Mouse (Mus musculus): ENCODE measurements around the gene Pklr.

Pklr gene

DNA sequence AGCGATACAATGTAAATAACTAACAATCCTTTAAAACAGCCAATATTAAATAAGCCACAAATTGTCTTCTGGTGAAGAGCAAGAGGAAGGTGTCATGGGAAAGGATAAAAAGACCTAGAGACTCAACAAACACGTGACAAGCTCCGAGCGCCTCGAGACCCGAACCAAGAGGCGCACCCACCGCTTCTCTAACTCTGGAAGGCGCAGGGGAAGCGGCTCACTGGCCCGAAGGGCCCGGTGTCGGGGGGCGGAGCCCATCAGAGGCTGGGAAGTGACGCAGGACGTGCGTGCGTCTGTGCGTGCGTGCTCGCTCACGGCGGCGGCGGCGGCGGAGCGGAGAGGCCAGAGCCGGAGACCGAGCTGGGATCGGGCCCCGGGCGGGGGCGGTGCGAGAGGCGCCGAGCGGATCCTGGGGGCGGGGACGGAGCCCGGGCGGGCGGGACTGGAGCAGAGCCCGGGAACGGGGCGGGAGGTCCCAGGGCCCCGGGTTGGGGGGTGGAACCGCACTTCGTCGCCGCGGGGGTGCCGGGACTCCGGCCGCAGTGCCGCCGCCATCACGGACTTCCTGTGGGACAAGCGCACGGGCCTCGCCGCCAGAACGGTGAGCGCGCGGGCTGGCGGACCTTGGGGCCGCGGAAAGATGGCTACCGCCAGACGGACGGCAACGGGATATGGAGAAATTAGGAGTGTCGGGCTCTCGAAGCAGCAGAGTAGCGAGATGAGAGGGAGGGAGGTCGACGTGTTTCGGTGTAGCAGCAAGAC, 28.7 kb downstream of the Pklr start, which contains the start of gene Clk2:
Gene Clk2 (plus strand): TSS at position 290 of the 762 bp plus-strand sequence.
- peak; percentile 94 to 95 for DNase-seq

DNA sequence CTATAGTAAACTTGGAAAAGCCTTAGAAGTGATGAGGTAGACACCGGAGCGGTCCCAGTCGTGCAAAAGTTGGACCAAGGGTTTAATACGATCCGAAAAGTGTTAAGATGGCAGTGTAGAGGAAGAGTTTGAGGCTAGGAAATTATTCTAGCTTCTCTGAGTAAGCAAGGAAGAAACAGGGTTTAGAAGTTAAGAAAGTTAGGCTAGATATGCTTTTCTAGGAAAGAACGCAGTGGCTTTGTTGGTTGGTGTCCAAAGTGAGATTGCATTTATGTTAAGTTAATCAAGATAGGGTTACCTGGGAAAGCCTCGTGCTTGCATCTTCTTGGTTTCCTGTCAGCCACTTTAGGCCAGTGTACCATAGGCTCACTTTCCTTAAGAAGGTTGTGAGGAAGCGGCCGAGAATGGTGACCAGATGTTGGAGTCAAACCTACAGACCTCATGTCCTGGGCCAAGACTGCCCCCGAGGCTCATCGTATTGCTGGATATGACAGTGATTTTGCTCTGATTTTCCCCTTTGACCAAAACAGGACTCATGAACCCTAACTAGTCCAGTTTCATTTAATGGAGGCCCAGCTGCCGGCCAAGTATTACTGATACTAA, 29.4 kb downstream of the Pklr start:
- DNase-seq = no peak

DNA sequence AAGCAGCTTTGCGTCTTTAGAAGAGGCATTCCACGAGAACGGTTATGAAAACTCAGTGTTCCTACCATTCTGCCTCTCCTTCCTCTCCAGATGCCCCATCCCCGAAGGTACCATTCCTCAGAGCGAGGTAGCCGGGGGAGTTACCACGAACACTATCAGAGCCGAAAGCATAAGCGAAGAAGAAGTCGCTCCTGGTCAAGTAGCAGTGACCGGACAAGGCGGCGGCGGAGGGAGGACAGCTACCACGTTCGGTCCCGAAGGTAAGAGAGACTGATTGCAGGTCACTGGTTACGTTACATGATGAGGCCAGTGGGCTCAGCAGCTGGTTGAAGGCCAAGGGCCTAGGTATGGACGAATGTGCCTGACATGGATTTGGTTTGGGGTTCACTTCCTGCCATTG, 31.0 kb downstream of the Pklr start:
- no peak for DNase-seq

DNA sequence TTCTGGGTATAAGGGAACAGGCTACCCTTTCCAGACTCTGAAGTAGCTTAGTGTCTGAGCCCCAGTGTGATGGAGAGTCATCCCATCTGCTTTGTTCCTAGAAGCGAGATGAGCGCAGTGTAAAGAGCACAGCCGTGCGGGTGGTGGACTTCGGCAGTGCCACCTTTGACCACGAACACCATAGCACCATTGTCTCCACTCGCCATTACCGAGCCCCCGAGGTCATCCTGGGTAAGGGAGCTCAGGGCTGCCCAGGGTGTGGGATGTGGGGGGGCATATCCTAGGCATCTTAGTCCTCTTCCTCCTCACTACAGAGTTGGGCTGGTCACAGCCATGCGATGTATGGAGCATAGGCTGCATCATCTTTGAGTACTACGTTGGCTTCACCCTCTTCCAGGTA, 38.9 kb downstream of the Pklr start:
- no peak for DNase-seq

DNA sequence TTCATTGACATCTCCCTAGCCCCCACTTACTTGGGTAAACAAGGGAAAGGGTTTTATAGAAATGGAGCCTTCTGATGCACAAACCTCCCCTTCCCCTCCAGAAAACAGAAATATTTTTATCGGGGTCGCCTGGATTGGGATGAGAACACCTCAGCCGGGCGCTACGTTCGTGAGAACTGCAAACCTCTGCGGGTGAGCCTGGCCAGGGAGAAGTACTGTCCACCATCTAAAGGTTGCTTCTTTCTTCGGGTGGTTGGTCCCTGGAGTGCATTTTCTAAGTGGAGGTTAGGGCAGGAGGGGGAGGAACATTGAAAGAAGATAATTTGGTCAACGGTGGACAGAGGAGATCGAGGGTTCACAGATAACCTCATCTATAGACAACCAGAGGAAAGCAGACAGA, 39.6 kb downstream of the Pklr start:
- DNase-seq = no peak

DNA sequence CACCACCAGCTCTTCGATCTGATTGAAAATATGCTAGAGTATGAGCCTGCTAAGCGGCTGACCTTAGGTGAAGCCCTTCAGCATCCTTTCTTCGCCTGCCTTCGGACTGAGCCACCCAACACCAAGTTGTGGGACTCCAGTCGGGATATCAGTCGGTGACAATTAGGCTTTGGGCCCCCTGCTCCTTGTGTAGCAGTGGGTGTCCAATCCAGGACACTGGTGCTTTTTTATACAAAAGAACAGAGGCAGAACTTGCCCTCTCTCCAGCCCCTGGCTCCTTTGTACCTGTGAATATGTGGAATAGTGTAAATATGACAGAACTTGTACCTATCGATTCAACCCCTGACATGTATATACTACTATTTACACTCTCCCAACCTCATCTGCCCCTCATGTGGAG, 40.5 kb downstream of the Pklr start:
- no peak for DNase-seq

DNA sequence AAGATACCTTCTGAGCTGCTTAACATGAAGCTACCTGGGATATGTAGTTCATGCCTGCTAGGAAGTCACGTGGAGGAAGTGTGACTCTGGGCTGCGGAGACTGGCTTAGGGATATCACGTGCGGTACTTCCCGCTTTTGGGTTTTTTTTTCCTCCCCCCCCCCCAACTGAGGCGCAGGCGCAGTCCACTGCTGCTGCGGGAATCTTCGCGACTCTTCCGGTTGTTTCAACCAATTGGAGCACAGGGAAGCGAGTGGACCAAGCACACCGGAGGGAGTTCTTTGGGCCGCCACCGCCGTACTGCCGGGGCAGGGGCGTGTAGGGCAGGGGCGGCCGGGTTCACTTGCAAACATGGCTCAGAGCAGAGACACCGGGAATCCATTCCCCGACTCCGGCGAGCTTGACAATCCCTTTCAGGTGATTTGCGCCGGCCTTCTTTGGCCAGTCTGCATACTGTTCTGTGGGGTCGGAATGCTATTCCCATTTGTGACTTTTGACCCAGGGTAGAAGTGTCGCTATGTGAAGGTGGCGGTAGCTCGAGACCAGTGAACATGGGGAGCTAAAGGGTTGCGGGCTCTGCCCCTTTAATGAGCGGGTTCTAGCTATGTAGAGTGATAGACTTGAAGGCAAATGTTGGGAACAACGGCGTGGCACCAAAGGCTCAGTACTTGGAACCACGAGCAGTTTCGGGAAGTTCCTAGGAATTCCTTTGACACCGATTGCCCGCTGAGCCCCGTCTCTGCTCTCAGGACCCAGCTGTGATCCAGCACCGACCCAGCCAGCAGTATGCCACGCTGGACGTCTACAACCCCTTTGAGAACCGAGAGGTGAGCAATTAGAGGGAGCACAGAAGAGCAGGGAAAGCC, 41.5 kb downstream of the Pklr start, which contains the start of gene Scamp3:
Gene Scamp3 (plus strand): TSS at position 232 of the 865 bp plus-strand sequence.
- peak; percentile 90 to 94 for DNase-seq

DNA sequence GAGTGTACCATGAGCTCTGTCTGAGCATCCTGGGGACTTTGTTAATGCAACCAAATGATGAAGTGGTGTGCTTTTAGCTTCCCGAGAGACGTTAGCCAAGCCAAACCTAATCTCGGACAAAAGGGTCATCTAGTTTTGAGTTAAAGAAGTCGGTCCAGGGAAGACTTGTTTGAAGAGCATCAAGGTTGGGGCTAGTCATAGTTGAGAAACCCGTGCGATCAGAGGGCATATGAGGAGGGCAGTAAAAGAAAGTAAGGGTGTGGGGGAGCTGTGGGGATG, 42.1 kb downstream of the Pklr start:
- no peak for DNase-seq

DNA sequence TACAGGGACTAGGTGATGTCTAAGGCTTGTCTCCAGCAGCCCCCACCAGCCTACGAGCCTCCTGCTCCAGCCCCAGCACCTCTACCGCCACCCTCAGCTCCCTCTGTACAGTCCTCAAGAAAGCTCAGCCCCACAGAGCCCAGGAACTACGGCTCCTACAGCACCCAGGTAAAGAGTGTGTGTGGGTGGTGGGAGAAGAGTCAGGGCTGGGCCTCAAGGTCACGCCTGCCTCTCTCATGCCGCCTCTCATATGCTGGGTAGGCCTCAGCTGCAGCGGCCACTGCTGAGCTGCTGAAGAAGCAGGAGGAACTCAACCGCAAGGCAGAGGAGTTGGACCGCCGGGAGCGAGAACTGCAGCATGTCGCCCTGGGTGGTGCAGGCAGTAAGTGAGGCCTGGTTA, 43.1 kb downstream of the Pklr start:
- no peak for DNase-seq

DNA sequence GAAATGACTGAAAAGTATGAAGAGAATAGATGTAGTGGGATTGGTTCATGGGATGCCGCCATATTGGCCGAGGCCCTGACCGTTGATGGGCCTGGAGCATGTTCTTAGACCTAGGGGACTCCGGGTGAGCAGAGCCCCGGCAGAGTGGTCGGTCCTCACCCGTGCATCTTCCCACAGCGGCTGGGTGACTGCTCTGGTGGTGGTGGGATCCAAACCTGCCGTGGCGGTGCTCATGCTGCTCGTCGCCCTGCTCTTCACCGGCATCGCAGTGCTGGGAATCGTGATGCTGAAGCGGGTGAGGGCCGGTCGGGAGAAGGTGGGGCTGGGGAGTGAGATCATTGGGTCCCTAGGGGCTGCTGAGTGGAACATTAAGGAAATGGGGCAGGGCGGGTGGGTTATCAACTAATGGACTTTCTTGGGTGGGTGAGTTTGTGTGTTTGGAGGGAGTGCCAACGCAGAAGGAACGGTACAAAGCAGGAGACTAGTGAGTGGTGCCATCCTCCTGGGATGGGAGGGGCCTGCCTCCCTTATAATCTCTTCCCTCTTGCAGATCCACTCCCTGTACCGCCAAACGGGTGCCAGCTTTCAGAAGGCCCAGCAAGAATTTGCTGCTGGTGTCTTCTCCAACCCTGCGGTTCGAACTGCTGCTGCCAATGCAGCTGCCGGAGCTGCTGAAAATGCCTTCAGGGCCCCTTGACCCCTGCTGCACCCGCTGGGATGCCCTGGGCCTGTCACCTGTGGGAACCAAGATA, 46.0 kb downstream of the Pklr start:
- DNase-seq = no peak

DNA sequence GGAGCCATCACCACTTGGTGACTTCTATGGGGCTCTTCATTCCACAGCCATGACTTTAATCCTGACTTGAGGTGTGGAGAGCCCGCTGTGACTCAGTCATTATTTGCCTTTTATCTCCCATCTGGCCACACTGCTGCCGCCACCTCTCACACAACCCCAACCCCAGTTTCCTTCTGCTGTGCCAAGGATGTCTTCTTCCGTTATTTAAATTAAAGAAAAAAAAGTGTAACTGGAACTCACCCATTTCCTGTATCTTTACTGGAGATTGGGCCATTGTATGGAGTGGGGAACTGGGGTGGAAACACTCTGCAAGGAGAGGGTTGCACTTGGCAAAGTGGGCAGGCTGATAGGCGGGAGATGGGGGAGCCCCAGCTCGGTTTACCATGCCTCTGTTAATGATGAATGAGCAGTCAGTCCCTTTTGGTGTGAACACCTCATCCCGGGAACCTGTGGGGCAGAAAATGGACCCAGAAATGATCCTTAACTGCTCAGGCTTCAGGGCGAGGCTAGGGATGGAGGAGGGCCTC, 46.7 kb downstream of the Pklr start:
- DNase-seq = no peak

DNA sequence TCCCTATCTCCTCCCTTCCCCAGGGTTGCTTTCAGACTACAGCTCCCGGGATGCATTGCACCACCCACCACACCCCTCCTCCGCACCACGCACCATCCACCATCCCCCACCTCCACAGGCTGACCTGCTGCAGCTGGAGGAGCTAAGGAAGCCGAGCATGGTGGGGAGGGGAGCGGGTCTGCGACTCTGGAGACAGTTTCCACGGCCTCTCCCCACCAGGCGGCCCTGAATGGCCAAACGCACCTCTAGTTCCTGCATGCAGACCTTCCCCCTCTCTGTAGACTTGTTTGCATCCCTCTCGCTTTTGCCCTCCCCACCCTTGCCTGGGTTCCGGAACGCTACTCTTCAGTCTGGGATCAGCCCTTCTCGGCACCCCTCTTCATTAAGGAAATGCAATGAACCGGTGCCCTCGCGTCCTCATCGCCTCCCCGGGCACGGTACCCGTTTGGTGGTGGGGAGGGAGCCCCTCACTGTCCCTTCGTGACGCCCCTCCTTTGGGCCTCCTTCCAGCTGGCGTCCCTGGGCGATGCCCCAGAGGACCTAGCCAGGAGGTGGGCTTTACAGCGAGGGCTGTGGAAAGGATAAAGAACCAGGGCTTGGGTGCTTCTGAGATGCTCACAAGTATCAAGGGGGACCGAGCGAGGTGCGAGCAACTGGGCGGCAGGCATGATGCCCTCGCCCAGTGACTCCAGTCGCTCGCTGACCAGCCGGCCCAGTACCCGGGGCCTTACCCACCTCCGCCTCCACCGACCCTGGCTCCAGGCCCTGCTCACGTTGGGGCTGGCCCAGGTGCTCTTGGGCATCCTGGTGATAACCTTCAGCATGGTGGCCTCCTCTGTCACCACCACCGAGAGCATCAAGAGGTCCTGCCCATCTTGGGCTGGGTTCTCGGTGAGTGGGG, 47.4 kb downstream of the Pklr start, which contains the start of gene Fam189b:
Gene Fam189b (plus strand): TSS at position 86 of the 901 bp plus-strand sequence.
- DNase-seq = peak; percentile 78 to 80

DNA sequence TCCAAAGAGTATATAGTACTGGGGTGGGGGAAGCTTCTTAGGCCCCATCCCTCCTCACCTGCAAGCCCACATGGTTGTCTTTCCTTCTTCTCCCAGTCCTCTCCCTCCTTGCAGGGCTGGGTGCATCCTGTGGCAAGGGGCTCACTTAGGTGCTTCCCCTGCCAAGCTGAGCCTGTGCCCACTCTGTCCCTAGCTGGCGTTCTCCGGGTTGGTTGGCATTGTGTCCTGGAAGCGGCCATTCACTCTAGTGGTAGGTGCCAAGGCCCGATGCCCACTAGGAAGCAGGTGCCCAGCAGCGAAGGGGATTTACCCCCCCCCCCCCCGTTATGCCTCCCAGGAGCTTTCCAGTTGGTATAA, 48.0 kb downstream of the Pklr start:
- DNase-seq = no peak

DNA sequence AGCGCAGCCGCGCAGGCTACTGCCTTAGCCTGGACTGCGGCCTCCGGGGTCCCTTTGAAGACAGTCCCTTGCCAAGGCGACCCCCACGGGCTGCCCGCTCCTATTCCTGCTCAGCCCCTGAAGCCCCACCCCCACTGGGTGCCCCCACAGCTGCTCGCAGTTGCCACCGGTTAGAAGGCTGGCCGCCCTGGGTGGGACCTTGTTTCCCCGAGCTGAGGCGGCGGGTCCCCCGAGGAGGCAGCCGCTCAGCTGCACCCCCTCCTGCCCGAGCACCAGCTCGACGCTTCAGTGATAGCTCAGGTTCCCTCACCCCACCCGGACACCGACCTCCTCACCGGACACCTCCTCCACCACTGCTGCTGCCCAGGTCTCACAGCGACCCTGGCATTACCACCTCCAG, 51.3 kb downstream of the Pklr start:
- no peak for DNase-seq

DNA sequence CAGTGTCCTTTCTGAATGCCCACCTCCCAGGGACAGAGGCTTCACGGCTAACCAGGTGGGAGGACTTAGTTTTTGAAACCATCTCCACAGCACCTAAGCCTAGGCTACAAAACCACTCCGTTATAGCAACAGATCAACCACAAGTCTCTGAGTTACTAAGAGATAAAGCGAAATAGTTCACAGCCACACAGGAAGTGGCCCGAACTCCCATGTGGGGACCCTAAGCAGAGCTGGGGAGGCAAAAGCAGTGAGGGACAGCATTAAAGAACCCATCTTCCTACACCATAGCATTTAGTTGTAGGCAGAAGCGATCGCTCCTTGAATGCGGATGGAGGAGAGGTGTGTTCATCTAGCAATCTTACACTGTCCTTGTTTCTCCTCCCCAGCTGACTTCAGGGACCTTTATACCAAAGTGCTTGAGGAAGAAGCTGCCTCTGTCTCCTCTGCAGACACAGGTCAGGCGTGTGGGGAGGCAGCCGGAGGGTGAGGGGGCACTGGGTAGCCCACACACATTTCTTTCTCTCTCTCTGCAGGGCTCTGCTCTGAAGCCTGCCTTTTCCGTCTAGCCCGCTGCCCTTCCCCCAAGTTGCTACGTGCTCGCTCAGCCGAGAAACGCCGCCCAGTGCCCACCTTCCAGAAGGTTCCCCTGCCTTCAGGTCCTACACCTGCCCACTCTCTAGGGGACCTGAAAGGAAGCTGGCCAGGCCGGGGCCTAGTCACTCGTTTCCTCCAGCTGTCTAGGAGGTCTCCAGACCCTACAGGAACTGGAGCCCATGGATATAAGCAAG, 51.9 kb downstream of the Pklr start:
- no peak for DNase-seq

DNA sequence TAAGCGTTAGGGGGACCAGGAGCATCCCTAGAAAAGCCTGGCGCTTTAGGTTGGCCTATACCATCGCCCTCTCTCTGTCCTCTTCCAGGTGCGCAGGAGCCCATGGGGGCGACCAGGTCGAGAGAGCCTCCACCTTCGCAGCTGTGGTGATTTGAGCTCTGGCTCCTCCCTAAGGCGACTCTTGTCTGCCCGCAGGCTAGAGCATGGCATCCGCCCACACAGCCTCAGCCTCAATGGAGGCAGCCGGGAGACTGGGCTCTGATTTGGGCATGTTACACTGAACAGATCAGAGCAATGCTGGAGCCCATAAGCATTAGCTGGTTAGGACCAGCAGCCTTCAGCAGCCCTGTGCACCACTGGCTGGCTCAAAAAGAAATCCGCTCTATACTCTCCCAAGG, 52.5 kb downstream of the Pklr start:
- DNase-seq = no peak

DNA sequence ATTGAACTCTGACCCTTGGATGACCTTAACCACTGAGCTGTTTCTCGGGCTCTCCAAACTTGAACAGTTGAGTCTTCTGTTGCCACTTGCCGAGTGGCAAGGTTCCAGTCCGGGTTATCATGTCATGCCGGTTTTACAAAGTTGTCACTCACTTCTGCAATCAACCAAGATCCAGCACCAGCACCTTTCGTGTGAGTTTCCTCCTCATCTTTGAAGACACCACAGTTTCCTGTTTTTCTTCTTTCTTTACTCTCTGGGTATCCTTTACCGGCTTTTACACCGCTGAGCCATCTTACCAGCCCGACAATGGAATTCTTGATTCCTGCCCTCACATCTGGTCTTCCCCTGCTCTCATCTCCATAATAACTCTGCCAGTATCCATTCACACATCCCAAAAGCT, 54.5 kb downstream of the Pklr start:
- DNase-seq = no peak

DNA sequence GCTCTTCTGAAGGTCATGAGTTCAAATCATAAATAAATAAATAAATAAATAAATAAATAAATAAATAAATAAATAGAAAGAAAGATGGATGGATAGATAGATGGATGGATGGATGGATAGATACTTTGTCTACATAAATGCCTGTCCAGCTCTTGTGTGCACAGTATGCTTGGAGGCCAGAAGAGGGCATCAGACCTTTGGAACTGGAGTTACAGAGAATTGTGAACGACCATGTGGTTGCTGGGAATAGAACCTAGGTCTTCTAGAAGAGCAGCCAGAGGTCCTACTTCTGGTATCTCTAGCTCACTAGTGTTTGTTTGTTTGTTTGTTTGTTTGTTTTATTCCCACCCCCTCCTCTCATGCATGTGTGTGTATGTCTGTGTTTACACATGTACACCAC, 57.4 kb downstream of the Pklr start:
- DNase-seq = no peak

DNA sequence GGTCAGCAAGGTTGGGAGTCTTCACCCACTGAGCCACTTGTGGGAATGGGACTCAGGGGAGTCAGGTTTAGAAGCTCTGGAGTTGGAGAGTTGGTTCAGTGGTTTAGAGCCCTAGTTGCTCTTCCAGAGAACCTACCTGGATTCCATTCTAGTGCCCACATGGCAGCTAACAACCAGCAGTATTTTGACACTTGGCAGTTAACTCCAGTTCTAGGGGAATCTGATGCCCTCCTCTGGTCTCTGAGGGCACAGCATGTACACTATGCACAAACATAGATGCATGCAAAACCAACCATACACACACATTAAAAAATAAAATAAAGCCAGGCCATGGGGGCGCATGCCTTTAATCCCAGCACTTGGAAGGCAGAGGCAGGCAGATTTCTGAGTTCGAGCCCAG, 57.9 kb downstream of the Pklr start:
- peak in 1 of 2 experiments; percentile 45 for DNase-seq
